ENCODE assay signal across 22 mouse cellular contexts in genomic region chr14:20612820-20613219, GRCm38 (mm10). TPM values are rescaled to one million over a fixed set of nuclear protein-coding genes. Genes with fewer than 3 reads are reported as not detected.
A peak's percentile ranks its signal among the peaks of the same experiment; 100 is the strongest.
DNase-seq lines count a peak whose midpoint lies in the region.
"Had no signal": no experiment of that assay in that cellular context is flagged by ENCODE, and none has a peak within 500 bp of the region (broad histone marks: within the 10 kb centered on the region; RNA-seq: fewer than 3 reads in every experiment).

No protein-coding gene starts in this region.

- WGBS in limb, embryonic 10.5 days: 92% methylated on average over 1 of the region's 1 CpGs

- no peak overlapping the region for H3K27ac ChIP-seq in limb, embryonic 10.5 days

- H3K27me3 ChIP-seq in limb, embryonic 10.5 days (ENCODE audit: low read depth, poor library complexity, severe bottlenecking): no peaks in the 10 kb centered on the region
- H3K27me3 ChIP-seq: CH12.LX, Patski had no signal

- no peak overlapping the region for H3K4me3 ChIP-seq in limb, embryonic 10.5 days

- no peaks in the 10 kb centered on the region for H3K9me3 ChIP-seq in limb, embryonic 10.5 days (replicated peaks)
- H3K9me3 ChIP-seq: G1E had no signal

- intact Hi-C loops in heart, postnatal 10 days (cut with DNase I): no loop called here

- no peaks in the 10 kb centered on the region for H3K4me1 ChIP-seq in limb, embryonic 10.5 days

- no peaks in the 10 kb centered on the region; the same call in 1 of the 2 replicates for H3K36me3 ChIP-seq in limb, embryonic 10.5 days
- H3K36me3 ChIP-seq: G1E had no signal

- peak; percentile 48 for DNase-seq in heart, adult 11 months
- no peak for DNase-seq in heart, postnatal 10 days
- peak; percentile 77 for DNase-seq in fat pad, adult 2 months (ENCODE audit: extremely low read depth, low read depth, low spot score)
- peak; percentile 70 for DNase-seq in gonadal fat pad, adult 2 months (ENCODE audit: low read depth)
- no peak for DNase-seq in adrenal gland, adult 2 months
- no peak for DNase-seq in limb, embryonic 10.5 days (ENCODE audit: low spot score)
- DNase-seq: adrenal gland, adult 8-10 months; adrenal gland, postnatal 10 days; adrenal gland, postnatal 14 days; adrenal gland, postnatal 25 days; adrenal gland, postnatal 36 days; B cell, adult 2 months; cerebellum, adult 11 months; cerebellum, adult 11-12 months; cerebellum, adult 18-20 months; cerebellum, adult 2 months had no signal

RNA-seq across cellular contexts. Expression of gene Usp54, which starts 28.0 kb away (rescaled TPM):
- total RNA-seq in heart, postnatal 10 days (2021): 10 to 100 TPM; 12.9 to 14.0 TPM
- polyA plus RNA-seq in gonadal fat pad, adult 2 months (2012; rRNA removed): 13.0 and 14.8 TPM in 2 replicates
- 10 to 100 TPM; 11.3 to 12.1 TPM for total RNA-seq in adrenal gland, adult 2 months (2021)
- 4.7 and 5.6 TPM in 2 replicates for polyA plus RNA-seq in adrenal gland, adult 2 months (2012; rRNA removed)
- 13.5 and 16.6 TPM in 2 replicates for polyA plus RNA-seq in limb, embryonic 10.5 days (2016; fragmentation: Nextera tagmentation; extraction: Ambion mirVana)

RNA-seq across cellular contexts. Expression of gene Myoz1, which starts 43.5 kb away (rescaled TPM):
- total RNA-seq in heart, postnatal 10 days (2021): 1 to 10 TPM; 1.1 to 2.1 TPM
- 1.1 and 1.6 TPM in 2 replicates for polyA plus RNA-seq in gonadal fat pad, adult 2 months (2012; rRNA removed)
- not detected for total RNA-seq in adrenal gland, adult 2 months (2021)
- polyA plus RNA-seq in adrenal gland, adult 2 months (2012; rRNA removed): not detected in 2 replicates
- polyA plus RNA-seq in limb, embryonic 10.5 days (2016; fragmentation: Nextera tagmentation; extraction: Ambion mirVana): 0.86 TPM in 1 of 2 replicates, not detected in the other
- total RNA-seq: adrenal gland, postnatal 14 days; adrenal gland, postnatal 25 days; adrenal gland, postnatal 36 days; ES-E14; G1E had no signal
- polyA plus RNA-seq: activated CD4-positive, CD25-positive, alpha-beta regulatory T cell, adult 4 months; CD4-positive, CD25-positive, alpha-beta regulatory T cell, adult 4 months; cerebellum, adult 2 months; G1E; Patski had no signal

RNA-seq across cellular contexts. Expression of gene Synpo2l, which starts 55.3 kb away (rescaled TPM):
- total RNA-seq in heart, postnatal 10 days (2021): 100 to 1,000 TPM; 164 to 213 TPM
- 0.43 and 0.49 TPM in 2 replicates for polyA plus RNA-seq in gonadal fat pad, adult 2 months (2012; rRNA removed)
- total RNA-seq in adrenal gland, adult 2 months (2021): under 1 TPM; 0.17 to 0.35 TPM
- 0.13 and 0.35 TPM in 2 replicates for polyA plus RNA-seq in adrenal gland, adult 2 months (2012; rRNA removed)
- 0.51 and 1.9 TPM in 2 replicates for polyA plus RNA-seq in limb, embryonic 10.5 days (2016; fragmentation: Nextera tagmentation; extraction: Ambion mirVana)
- polyA plus RNA-seq: activated CD4-positive, CD25-positive, alpha-beta regulatory T cell, adult 4 months; CD4-positive, CD25-positive, alpha-beta regulatory T cell, adult 4 months had no signal

Comparison
In these comparisons a context has a peak if more than half of its experiments do, and no peak if none do; other contexts are left out.
1. DNase-seq: peak in heart, adult 11 months (single experiment), fat pad, adult 2 months (single experiment) and gonadal fat pad, adult 2 months (single experiment); none in heart, postnatal 10 days (0 of 2), adrenal gland, adult 2 months (single experiment) and limb, embryonic 10.5 days (single experiment).